In genomic region chr1:93855790-93856189, GRCm38 (mm10) we compare ENCODE assay signal across 22 mouse cellular contexts. TPM values are rescaled to one million over a fixed set of nuclear protein-coding genes. Genes with fewer than 3 reads are reported as not detected.
DNase-seq lines count a peak whose midpoint lies in the region; ATAC-seq and TF ChIP-seq lines count a peak whose summit lies in the region.
"Not testable (repeated sequence)": the region's sequence is repeated elsewhere in the genome, so short reads cannot be mapped to it uniquely, and the experiment has no call there.
"Had no signal": no experiment of that assay in that cellular context is flagged by ENCODE, and none has a peak within 500 bp of the region (broad histone marks: within the 10 kb centered on the region; RNA-seq: fewer than 3 reads in every experiment).

No protein-coding gene starts in this region.

- ATAC-seq in common myeloid progenitor, adult 5-6 weeks (replicated peaks; ENCODE audit: low read depth, poor library complexity, severe bottlenecking) = peak; percentile 78
- 0 out of 2 replicates have a peak, but pooled peaks have one; percentile 12 for ATAC-seq in kidney, embryonic 14.5 days (ENCODE audit: low FRiP score, low TSS enrichment)
- peak; percentile 44 for ATAC-seq in megakaryocyte progenitor cell, adult 5-6 weeks (replicated peaks; ENCODE audit: poor library complexity)
- ATAC-seq in neural tube, embryonic 13.5 days (ENCODE audit: low read depth) = peak; percentile 43; the same call in 1 of the 2 replicates
- 0 out of 2 replicates have a peak, but pooled peaks have one; percentile 32 for ATAC-seq in stomach, postnatal 0 days (ENCODE audit: low FRiP score, low TSS enrichment)

- not testable (repeated sequence) for H3K27me3 ChIP-seq in kidney, embryonic 14.5 days (ENCODE audit: control insufficient read depth, insufficient read depth, low read length); neural tube, embryonic 13.5 days; stomach, postnatal 0 days (ENCODE audit: control insufficient read depth, insufficient read depth, low read length)

- WGBS in kidney, embryonic 14.5 days = 80% methylated on average over 4 of the region's 4 CpGs
- WGBS in neural tube, embryonic 13.5 days = 89% methylated on average over 4 of the region's 4 CpGs
- WGBS in stomach, postnatal 0 days = 91% methylated on average over 4 of the region's 4 CpGs

- H3K4me1 ChIP-seq in kidney, embryonic 14.5 days (ENCODE audit: control insufficient read depth, insufficient read depth, low read length); neural tube, embryonic 13.5 days (replicated peaks); stomach, postnatal 0 days (replicated peaks; ENCODE audit: control insufficient read depth, insufficient read depth): not testable (repeated sequence)

- H3K9ac ChIP-seq in kidney, embryonic 14.5 days (ENCODE audit: low read depth, low read length); neural tube, embryonic 13.5 days; stomach, postnatal 0 days (ENCODE audit: low read length): not testable (repeated sequence)

- TF ChIP-seq CTCF in stomach, postnatal 0 days (IDR thresholded peaks at IDR 0.05; ENCODE audit: low read depth) = not testable (repeated sequence)

- H3K27ac ChIP-seq in kidney, embryonic 14.5 days (ENCODE audit: low read depth, low read length); neural tube, embryonic 13.5 days (replicated peaks); stomach, postnatal 0 days (replicated peaks): not testable (repeated sequence)

- not testable (repeated sequence) for H3K9me3 ChIP-seq in kidney, embryonic 14.5 days (ENCODE audit: control insufficient read depth, low read length); neural tube, embryonic 13.5 days; stomach, postnatal 0 days (ENCODE audit: control insufficient read depth, low read length)

- H3K36me3 ChIP-seq in kidney, embryonic 14.5 days (ENCODE audit: control insufficient read depth, insufficient read depth, low read length); stomach, postnatal 0 days (ENCODE audit: control insufficient read depth, insufficient read depth, low read length): not testable (repeated sequence)
- peaks cover 10% of the 10 kb centered on the region; the same call in 1 of the 2 replicates for H3K36me3 ChIP-seq in neural tube, embryonic 13.5 days

- not testable (repeated sequence) for H3K4me2 ChIP-seq in kidney, embryonic 14.5 days (replicated peaks; ENCODE audit: low read depth, low read length); neural tube, embryonic 13.5 days; stomach, postnatal 0 days (replicated peaks; ENCODE audit: low read depth)

- not testable (repeated sequence) for H3K4me3 ChIP-seq in kidney, embryonic 14.5 days (ENCODE audit: low read length); neural tube, embryonic 13.5 days; stomach, postnatal 0 days (ENCODE audit: low read depth, low read length)

- not testable (repeated sequence) for TF ChIP-seq EP300 in stomach, postnatal 0 days (optimal IDR thresholded peaks at IDR 0.05)

- DNase-seq in heart, adult 11 months = peak; percentile 55
- DNase-seq in stomach, postnatal 0 days (ENCODE audit: low spot score) = not testable (repeated sequence)

RNA-seq across cellular contexts. Expression of gene Gal3st2, which starts 5.3 kb away (rescaled TPM):
- not detected in 2 replicates for total RNA-seq in common myeloid progenitor, adult 5-6 weeks (2017)
- polyA plus RNA-seq in kidney, embryonic 14.5 days (2014; fragmentation: Nextera tagmentation; extraction: Ambion mirVana) = not detected in 2 replicates
- total RNA-seq in megakaryocyte progenitor cell, adult 5-6 weeks (2015) = 0.15 TPM in 1 of 2 replicates, not detected in the other
- total RNA-seq in megakaryocyte progenitor cell, adult 5-6 weeks (2017) = not detected in 2 replicates
- polyA plus RNA-seq in neural tube, embryonic 13.5 days (2015; fragmentation: Nextera tagmentation; extraction: Ambion mirVana) = not detected in 2 replicates
- polyA plus RNA-seq in stomach, postnatal 0 days (2015; fragmentation: Nextera tagmentation; extraction: Ambion mirVana) = 0.07 and 0.08 TPM in 2 replicates
- total RNA-seq: adrenal gland, adult 2 months; adrenal gland, postnatal 14 days; adrenal gland, postnatal 4 days; gastrocnemius, adult 18-20 months; gastrocnemius, postnatal 10 days; gastrocnemius, postnatal 36 days; MEL had no signal
- polyA plus RNA-seq: cerebellum, adult 2 months; cortical plate, adult 2 months; embryonic facial prominence, embryonic 10.5 days; embryonic facial prominence, embryonic 13.5 days; forebrain, embryonic 10.5 days; forebrain, embryonic 13.5 days; forebrain, embryonic 16.5 days; hindbrain, embryonic 10.5 days; hindbrain, embryonic 13.5 days had no signal

RNA-seq across cellular contexts. Expression of gene D2hgdh, which starts 31.1 kb away (rescaled TPM):
- total RNA-seq in common myeloid progenitor, adult 5-6 weeks (2017) = 17.0 and 19.1 TPM in 2 replicates
- 10.8 and 13.2 TPM in 2 replicates for polyA plus RNA-seq in kidney, embryonic 14.5 days (2014; fragmentation: Nextera tagmentation; extraction: Ambion mirVana)
- 11.5 and 14.4 TPM in 2 replicates for total RNA-seq in megakaryocyte progenitor cell, adult 5-6 weeks (2015)
- total RNA-seq in megakaryocyte progenitor cell, adult 5-6 weeks (2017) = 16.5 and 17.0 TPM in 2 replicates
- 18.4 and 18.9 TPM in 2 replicates for polyA plus RNA-seq in neural tube, embryonic 13.5 days (2015; fragmentation: Nextera tagmentation; extraction: Ambion mirVana)
- polyA plus RNA-seq in stomach, postnatal 0 days (2015; fragmentation: Nextera tagmentation; extraction: Ambion mirVana) = 7.5 and 8.6 TPM in 2 replicates

RNA-seq across cellular contexts. Expression of gene Ing5, which starts 52.0 kb away (rescaled TPM):
- total RNA-seq in common myeloid progenitor, adult 5-6 weeks (2017) = 38.1 and 42.1 TPM in 2 replicates
- polyA plus RNA-seq in kidney, embryonic 14.5 days (2014; fragmentation: Nextera tagmentation; extraction: Ambion mirVana) = 10.7 and 18.5 TPM in 2 replicates
- 9.0 and 10.2 TPM in 2 replicates for total RNA-seq in megakaryocyte progenitor cell, adult 5-6 weeks (2015)
- total RNA-seq in megakaryocyte progenitor cell, adult 5-6 weeks (2017) = 38.3 and 42.8 TPM in 2 replicates
- polyA plus RNA-seq in neural tube, embryonic 13.5 days (2015; fragmentation: Nextera tagmentation; extraction: Ambion mirVana) = 9.0 and 9.7 TPM in 2 replicates
- 9.3 and 10.4 TPM in 2 replicates for polyA plus RNA-seq in stomach, postnatal 0 days (2015; fragmentation: Nextera tagmentation; extraction: Ambion mirVana)

RNA-seq across cellular contexts. Expression of gene Dtymk, which starts 54.1 kb away (rescaled TPM):
- 249 and 271 TPM in 2 replicates for total RNA-seq in common myeloid progenitor, adult 5-6 weeks (2017)
- 287 and 307 TPM in 2 replicates for polyA plus RNA-seq in kidney, embryonic 14.5 days (2014; fragmentation: Nextera tagmentation; extraction: Ambion mirVana)
- total RNA-seq in megakaryocyte progenitor cell, adult 5-6 weeks (2015) = 234 TPM in 2 replicates
- 229 and 230 TPM in 2 replicates for total RNA-seq in megakaryocyte progenitor cell, adult 5-6 weeks (2017)
- polyA plus RNA-seq in neural tube, embryonic 13.5 days (2015; fragmentation: Nextera tagmentation; extraction: Ambion mirVana) = 155 and 158 TPM in 2 replicates
- 108 and 110 TPM in 2 replicates for polyA plus RNA-seq in stomach, postnatal 0 days (2015; fragmentation: Nextera tagmentation; extraction: Ambion mirVana)

Comparison
In these comparisons a context has a peak if more than half of its experiments do, and no peak if none do; other contexts are left out.
1. ATAC-seq: peak in every context shown above with its lines; median percentile 78 in common myeloid progenitor, adult 5-6 weeks; 44 in megakaryocyte progenitor cell, adult 5-6 weeks; 43 in neural tube, embryonic 13.5 days; 32 in stomach, postnatal 0 days; 12 in kidney, embryonic 14.5 days.